Mouse (Mus musculus): ENCODE measurements at regions not wholly inside any gene's neighbourhood (a gene's known extent, or its start where the extent isn't known, plus 50 kb on each side); places are given as distances from the start of the nearest gene placed in this dataset.

DNA sequence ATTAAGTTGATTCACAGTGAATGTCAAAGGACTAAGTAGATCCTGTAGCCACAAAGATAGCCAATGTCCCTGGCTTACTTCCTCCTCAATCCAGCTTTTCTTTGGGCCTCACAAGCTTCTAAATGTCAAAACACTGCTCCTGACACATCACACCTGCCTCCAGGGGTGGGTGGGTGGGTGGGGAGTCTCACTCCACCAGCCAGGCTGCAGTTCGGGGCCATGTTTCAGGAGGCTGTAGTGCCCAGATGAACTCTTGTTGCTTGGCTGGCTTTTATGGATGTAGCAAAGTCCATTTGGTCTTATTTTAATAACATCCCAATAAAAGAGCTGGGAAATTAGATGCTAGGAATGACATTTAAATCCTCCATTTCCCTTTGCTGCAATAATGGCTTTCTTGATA lies 94.5 kb upstream of the Nt5c1b start:
- no peak for TF ChIP-seq ZC3H11A (IDR thresholded peaks at IDR 0.05; ENCODE audit: borderline replicate concordance, low read depth, low read length)
- TF ChIP-seq MAFK (IDR thresholded peaks at IDR 0.05; ENCODE audit: insufficient read depth, low read depth, low read length) = no peak
- no peak for TF ChIP-seq ZNF384 (IDR thresholded peaks at IDR 0.05; ENCODE audit: low read depth, low read length)

All from ES-E14 (cell line).